Mouse (Mus musculus): ENCODE data around the gene Pofut2. TPM values are rescaled to one million over a fixed set of nuclear protein-coding genes. Genes with fewer than 3 reads are reported as not detected.

Pofut2 gene
- polyA plus RNA-seq, 1 experiment from 2014 or later, result 57.5 TPM

DNA sequence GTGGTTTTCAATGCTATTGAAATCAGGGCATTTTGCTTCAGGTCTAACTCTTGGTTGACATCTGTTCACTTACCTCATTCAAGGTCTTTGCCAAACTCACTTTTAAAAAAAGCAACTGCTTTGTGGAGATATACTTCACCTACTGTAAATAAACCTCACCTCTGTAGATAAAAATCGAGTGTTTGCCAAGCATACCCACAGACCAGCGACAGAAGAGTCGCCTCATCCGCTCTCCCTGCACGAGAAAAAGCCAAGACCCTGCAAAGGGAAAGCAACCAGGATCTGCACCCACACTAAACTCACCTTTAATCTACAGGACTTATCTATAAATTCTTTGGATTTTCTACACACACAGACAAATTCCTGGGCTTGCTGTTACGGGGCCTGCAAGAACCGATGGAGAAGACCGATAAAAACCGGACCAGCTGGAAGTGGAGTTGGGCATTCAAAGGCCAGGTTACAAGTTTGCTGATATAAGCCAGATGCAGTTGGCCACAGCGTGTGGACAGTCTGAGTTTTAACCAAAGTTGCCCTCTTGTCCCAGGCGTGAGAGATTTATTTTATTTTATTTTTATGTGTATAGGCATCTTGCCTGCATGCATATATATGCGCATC, 39.5 kb upstream of the Pofut2 start:
- WGBS, result 92% methylated on average over 12 of the region's 12 CpGs
- H3K9ac ChIP-seq (replicated peaks), result no peak overlapping the region

DNA sequence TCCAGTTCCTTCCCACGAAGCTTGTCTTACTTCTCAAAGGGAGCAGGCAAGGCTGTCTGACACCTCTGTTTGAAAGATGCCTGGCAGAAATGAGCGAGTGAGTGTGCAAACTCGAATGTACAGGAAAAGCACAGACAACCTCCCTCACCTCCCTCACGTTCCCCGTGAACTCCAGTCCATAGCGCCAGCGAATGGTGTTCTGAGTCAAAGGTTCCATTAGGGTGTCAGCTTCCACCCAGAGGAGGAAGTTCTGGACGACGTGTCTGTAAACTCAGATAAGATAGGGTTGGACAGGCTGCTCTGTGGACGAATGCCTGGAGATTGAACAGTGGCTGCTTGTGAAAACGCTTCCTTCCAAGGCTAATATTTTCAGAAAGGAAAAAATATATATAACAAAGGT, 37.9 kb upstream of the Pofut2 start:
- no peaks in the 10 kb centered on the region for H3K4me1 ChIP-seq

More for the DNA sequence above, 39.5 kb upstream of the Pofut2 start:
- Histone ChIP-seq H3K4me3 (replicated peaks) (no peak overlapping the region), H3K27me3 (replicated peaks) (no peaks in the 10 kb centered on the region), H3K9me3 (replicated peaks) (no peaks in the 10 kb centered on the region), H3K4me2 (no peak overlapping the region), H3K27ac (replicated peaks) (no peak overlapping the region), H3K36me3 (no peaks in the 10 kb centered on the region), H3K4me1 (peaks cover 5% of the 10 kb centered on the region)
- ATAC-seq (ENCODE audit: low FRiP score), result no peak

GRCm38 (mm10) chr10:77222963-77223552, 36.0 kb upstream of the Pofut2 start:
- 85% methylated on average over 11 of the region's 11 CpGs for WGBS

More for the DNA sequence above, 37.9 kb upstream of the Pofut2 start:
- Histone ChIP-seq H3K27ac (replicated peaks) (no peak overlapping the region), H3K9ac (replicated peaks) (no peak overlapping the region), H3K27me3 (replicated peaks) (no peaks in the 10 kb centered on the region), H3K36me3 (no peaks in the 10 kb centered on the region), H3K9me3 (replicated peaks) (no peaks in the 10 kb centered on the region), H3K4me3 (replicated peaks) (no peak overlapping the region), H3K4me2 (no peak overlapping the region)
- ATAC-seq (ENCODE audit: low FRiP score), result no peak
- WGBS, result 76% methylated on average over 11 of the region's 11 CpGs

GRCm38 (mm10) chr10:77224390-77224789, 34.6 kb upstream of the Pofut2 start:
- H3K27ac ChIP-seq (replicated peaks), result no peak overlapping the region
- ATAC-seq (ENCODE audit: low FRiP score), result no peak
- no peaks in the 10 kb centered on the region for H3K27me3 ChIP-seq (replicated peaks)
- H3K4me3 ChIP-seq (replicated peaks), result no peak overlapping the region
- 93% methylated on average over 4 of the region's 4 CpGs for WGBS
- H3K4me2 ChIP-seq, result no peak overlapping the region
- H3K9ac ChIP-seq (replicated peaks), result no peak overlapping the region
- H3K4me1 ChIP-seq, result no peaks in the 10 kb centered on the region
- H3K36me3 ChIP-seq, result no peaks in the 10 kb centered on the region
- no peaks in the 10 kb centered on the region for H3K9me3 ChIP-seq (replicated peaks)

More at GRCm38 (mm10) chr10:77222963-77223552, 36.0 kb upstream of the Pofut2 start:
- no peak overlapping the region for H3K4me3 ChIP-seq (replicated peaks)
- no peak overlapping the region for H3K27ac ChIP-seq (replicated peaks)
- H3K9me3 ChIP-seq (replicated peaks), result no peaks in the 10 kb centered on the region
- no peaks in the 10 kb centered on the region for H3K27me3 ChIP-seq (replicated peaks)
- no peak overlapping the region for H3K9ac ChIP-seq (replicated peaks)
- no peaks in the 10 kb centered on the region for H3K36me3 ChIP-seq
- no peak for ATAC-seq (ENCODE audit: low FRiP score)
- no peak overlapping the region for H3K4me2 ChIP-seq
- H3K4me1 ChIP-seq, result no peaks in the 10 kb centered on the region

DNA sequence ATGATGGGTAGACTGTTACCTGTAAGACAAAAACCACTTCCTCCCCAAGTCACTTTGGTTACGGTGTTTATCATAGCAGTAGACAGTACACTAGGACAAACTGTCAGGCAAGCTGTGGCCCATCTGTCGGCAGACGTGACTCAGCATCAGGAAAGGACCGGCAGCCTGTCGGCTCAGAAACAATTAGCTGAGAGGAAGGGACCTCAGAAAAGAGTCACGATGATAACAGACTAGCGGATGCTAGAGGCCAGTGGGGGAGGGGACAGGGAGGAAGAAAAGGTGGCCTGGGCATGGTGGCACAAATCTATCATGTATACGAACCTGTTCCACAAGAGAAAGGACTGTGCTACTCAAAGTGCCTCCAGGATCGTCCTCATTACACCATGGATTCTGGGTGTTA, 33.6 kb upstream of the Pofut2 start:
- H3K9me3 ChIP-seq (replicated peaks), result no peaks in the 10 kb centered on the region
- ATAC-seq (ENCODE audit: low FRiP score), result no peak
- 76% methylated on average over 9 of the region's 9 CpGs for WGBS

GRCm38 (mm10) chr10:77225995-77226688, 32.9 kb upstream of the Pofut2 start:
- Histone ChIP-seq H3K4me2 (no peak overlapping the region), H3K4me1 (no peaks in the 10 kb centered on the region), H3K27me3 (replicated peaks) (no peaks in the 10 kb centered on the region), H3K36me3 (no peaks in the 10 kb centered on the region), H3K4me3 (replicated peaks) (no peak overlapping the region), H3K9ac (replicated peaks) (no peak overlapping the region), H3K9me3 (replicated peaks) (no peaks in the 10 kb centered on the region), H3K27ac (replicated peaks) (no peak overlapping the region)
- no peak for ATAC-seq (ENCODE audit: low FRiP score)
- 85% methylated on average over 8 of the region's 8 CpGs for WGBS

More for the DNA sequence above, 33.6 kb upstream of the Pofut2 start:
- Histone ChIP-seq H3K36me3 (no peaks in the 10 kb centered on the region), H3K4me3 (replicated peaks) (no peak overlapping the region), H3K4me2 (no peak overlapping the region), H3K27me3 (replicated peaks) (no peaks in the 10 kb centered on the region), H3K9ac (replicated peaks) (no peak overlapping the region), H3K4me1 (no peaks in the 10 kb centered on the region), H3K27ac (replicated peaks) (no peak overlapping the region)

GRCm38 (mm10) chr10:77226691-77227367, 32.2 kb upstream of the Pofut2 start:
- H3K9ac ChIP-seq (replicated peaks), result no peak overlapping the region
- H3K4me3 ChIP-seq (replicated peaks), result no peak overlapping the region
- no peaks in the 10 kb centered on the region for H3K27me3 ChIP-seq (replicated peaks)
- no peak overlapping the region for H3K4me2 ChIP-seq
- H3K4me1 ChIP-seq, result no peaks in the 10 kb centered on the region
- H3K27ac ChIP-seq (replicated peaks), result no peak overlapping the region
- 60% methylated on average over 8 of the region's 8 CpGs for WGBS
- H3K36me3 ChIP-seq, result no peaks in the 10 kb centered on the region
- no peaks in the 10 kb centered on the region for H3K9me3 ChIP-seq (replicated peaks)
- no peak for ATAC-seq (ENCODE audit: low FRiP score)

- no peaks in the 10 kb centered on the region for H3K36me3 ChIP-seq
- no peaks in the 10 kb centered on the region for H3K9me3 ChIP-seq (replicated peaks)
- H3K4me3 ChIP-seq (replicated peaks), result no peak overlapping the region
- no peak overlapping the region for H3K9ac ChIP-seq (replicated peaks)
- no peaks in the 10 kb centered on the region for H3K4me1 ChIP-seq
- H3K4me2 ChIP-seq, result no peak overlapping the region
- H3K27ac ChIP-seq (replicated peaks), result no peak overlapping the region
- H3K27me3 ChIP-seq (replicated peaks), result no peaks in the 10 kb centered on the region
- WGBS, result 90% methylated on average over 6 of the region's 6 CpGs
- ATAC-seq (ENCODE audit: low FRiP score), result no peak
These were observed 31.7 kb upstream of the Pofut2 start for GRCm38 (mm10) chr10:77227368-77227723.

- H3K27me3 ChIP-seq (replicated peaks), result no peaks in the 10 kb centered on the region
- no peaks in the 10 kb centered on the region for H3K36me3 ChIP-seq
- H3K4me3 ChIP-seq (replicated peaks), result no peak overlapping the region
- H3K9ac ChIP-seq (replicated peaks), result no peak overlapping the region
- H3K9me3 ChIP-seq (replicated peaks), result no peaks in the 10 kb centered on the region
- H3K27ac ChIP-seq (replicated peaks), result no peak overlapping the region
- WGBS, result 74% methylated on average over 13 of the region's 13 CpGs
- H3K4me2 ChIP-seq, result no peak overlapping the region
- H3K4me1 ChIP-seq, result no peaks in the 10 kb centered on the region
- no peak for ATAC-seq (ENCODE audit: low FRiP score)
These were observed 29.1 kb upstream of the Pofut2 start for GRCm38 (mm10) chr10:77229609-77230595.

- no peak overlapping the region for H3K4me2 ChIP-seq
- 74% methylated on average over 16 of the region's 16 CpGs for WGBS
- no peak overlapping the region for H3K9ac ChIP-seq (replicated peaks)
- H3K4me1 ChIP-seq, result no peaks in the 10 kb centered on the region
- no peak overlapping the region for H3K27ac ChIP-seq (replicated peaks)
- ATAC-seq (ENCODE audit: low FRiP score), result no peak
- H3K4me3 ChIP-seq (replicated peaks), result no peak overlapping the region
- no peaks in the 10 kb centered on the region for H3K36me3 ChIP-seq
- H3K27me3 ChIP-seq (replicated peaks), result no peaks in the 10 kb centered on the region
- H3K9me3 ChIP-seq (replicated peaks), result no peaks in the 10 kb centered on the region
These were observed 26.9 kb upstream of the Pofut2 start for GRCm38 (mm10) chr10:77231861-77232755.

Measured in neural tube, embryonic 15.5 days (tissue).